Mouse (Mus musculus): ENCODE results near the gene Gm10277.

The Gm10277 gene

GRCm38 (mm10) chr11:77787707-77788106, at the start of gene Gm10277:
Gene Gm10277 (minus strand): TSS chr11:77787747.
- DNase-seq (ENCODE audit: inconsistent ontology term) = no peak

- peak; percentile 74 for DNase-seq (ENCODE audit: inconsistent ontology term)
Observed at GRCm38 (mm10) chr11:77836751-77837150, 49.2 kb upstream of the Gm10277 start.

- DNase-seq (ENCODE audit: inconsistent ontology term) = no peak
Observed at GRCm38 (mm10) chr11:77836290-77836689, 48.7 kb upstream of the Gm10277 start.

- DNase-seq (ENCODE audit: inconsistent ontology term) = no peak
Observed at GRCm38 (mm10) chr11:77835109-77835508, 47.6 kb upstream of the Gm10277 start.

GRCm38 (mm10) chr11:77832541-77832940, 45.0 kb upstream of the Gm10277 start:
- no peak for DNase-seq (ENCODE audit: inconsistent ontology term)

- DNase-seq (ENCODE audit: inconsistent ontology term) = no peak
Observed at GRCm38 (mm10) chr11:77830875-77831274, 43.3 kb upstream of the Gm10277 start.

GRCm38 (mm10) chr11:77829043-77829841, 41.7 kb upstream of the Gm10277 start:
- DNase-seq (ENCODE audit: inconsistent ontology term) = no peak

- DNase-seq (ENCODE audit: inconsistent ontology term) = no peak
Observed at GRCm38 (mm10) chr11:77828163-77828562, 40.6 kb upstream of the Gm10277 start.

- DNase-seq (ENCODE audit: inconsistent ontology term) = no peak
Observed at GRCm38 (mm10) chr11:77827241-77827995, 39.9 kb upstream of the Gm10277 start.

GRCm38 (mm10) chr11:77826311-77826710, 38.8 kb upstream of the Gm10277 start:
- DNase-seq (ENCODE audit: inconsistent ontology term) = no peak

- DNase-seq (ENCODE audit: inconsistent ontology term) = peak; percentile 55
Observed at GRCm38 (mm10) chr11:77825853-77826252, 38.3 kb upstream of the Gm10277 start.

- DNase-seq (ENCODE audit: inconsistent ontology term) = no peak
Observed at GRCm38 (mm10) chr11:77822781-77823180, 35.2 kb upstream of the Gm10277 start.

- DNase-seq (ENCODE audit: inconsistent ontology term) = no peak
Observed at GRCm38 (mm10) chr11:77821648-77822047, 34.1 kb upstream of the Gm10277 start.

GRCm38 (mm10) chr11:77816003-77816402, 28.5 kb upstream of the Gm10277 start:
- peak; percentile 69 for DNase-seq (ENCODE audit: inconsistent ontology term)

- no peak for DNase-seq (ENCODE audit: inconsistent ontology term)
Observed at GRCm38 (mm10) chr11:77813969-77814368, 26.4 kb upstream of the Gm10277 start.

- DNase-seq (ENCODE audit: inconsistent ontology term) = no peak
Observed at GRCm38 (mm10) chr11:77810018-77810417, 22.5 kb upstream of the Gm10277 start.

GRCm38 (mm10) chr11:77809215-77809614, 21.7 kb upstream of the Gm10277 start:
- no peak for DNase-seq (ENCODE audit: inconsistent ontology term)

- peak; percentile 89 for DNase-seq (ENCODE audit: inconsistent ontology term)
Observed at GRCm38 (mm10) chr11:77808051-77808465, 20.5 kb upstream of the Gm10277 start.

- DNase-seq (ENCODE audit: inconsistent ontology term) = no peak
Observed at GRCm38 (mm10) chr11:77806855-77807254, 19.3 kb upstream of the Gm10277 start.

GRCm38 (mm10) chr11:77806218-77806617, 18.7 kb upstream of the Gm10277 start:
- no peak for DNase-seq (ENCODE audit: inconsistent ontology term)

- DNase-seq (ENCODE audit: inconsistent ontology term) = no peak
Observed at GRCm38 (mm10) chr11:77802341-77802865, 14.9 kb upstream of the Gm10277 start.

- DNase-seq (ENCODE audit: inconsistent ontology term) = peak; percentile 71
Observed at GRCm38 (mm10) chr11:77800869-77801701, 13.5 kb upstream of the Gm10277 start.
